Mouse (Mus musculus): ENCODE results near the gene Agap3. TPM values are rescaled to one million over a fixed set of nuclear protein-coding genes. Genes with fewer than 3 reads are reported as not detected.

The Agap3 gene
- polyA plus RNA-seq, 1 experiment: 402 TPM

GRCm38 (mm10) chr5:24413938-24414337 is 38.0 kb upstream of the Agap3 start:
- DNase-seq: no peak
- H3K27ac ChIP-seq (ENCODE audit: insufficient read depth, low read length): no peak overlapping the region
- no peak overlapping the region for H3K4me3 ChIP-seq (replicated peaks; ENCODE audit: insufficient read depth, low read depth, low read length)
- H3K27me3 ChIP-seq (ENCODE audit: control insufficient read depth, insufficient read depth, low read length): no peaks in the 10 kb centered on the region
- peaks cover 13% of the 10 kb centered on the region for H3K4me1 ChIP-seq (ENCODE audit: control insufficient read depth, insufficient read depth, low read length)
- 44% methylated on average over 13 of the region's 13 CpGs for WGBS
- no peak for TF ChIP-seq CTCF (IDR thresholded peaks at IDR 0.05; ENCODE audit: borderline replicate concordance, insufficient read depth, low read depth, low read length)
- no peak for TF ChIP-seq POLR2A (IDR thresholded peaks at IDR 0.05; ENCODE audit: borderline replicate concordance, insufficient read depth, low read length)

- no peak overlapping the region for H3K27ac ChIP-seq (ENCODE audit: insufficient read depth, low read length)
- 0 out of 2 replicates have a peak, but pooled peaks have one; percentile 6 for TF ChIP-seq POLR2A (IDR thresholded peaks at IDR 0.05; ENCODE audit: borderline replicate concordance, insufficient read depth, low read length)
- TF ChIP-seq CTCF (IDR thresholded peaks at IDR 0.05; ENCODE audit: borderline replicate concordance, insufficient read depth, low read depth, low read length): peak; percentile 70
- peak; percentile 78 for DNase-seq
Observed at GRCm38 (mm10) chr5:24416222-24416736, 35.7 kb upstream of the Agap3 start.

GRCm38 (mm10) chr5:24417587-24417986 is 34.4 kb upstream of the Agap3 start:
- WGBS: 84% methylated on average over 10 of the region's 10 CpGs
- Histone ChIP-seq H3K27ac (ENCODE audit: insufficient read depth, low read length) (no peak overlapping the region), H3K4me1 (ENCODE audit: control insufficient read depth, insufficient read depth, low read length) (peaks cover 13% of the 10 kb centered on the region), H3K27me3 (ENCODE audit: control insufficient read depth, insufficient read depth, low read length) (no peaks in the 10 kb centered on the region), H3K4me3 (replicated peaks; ENCODE audit: insufficient read depth, low read depth, low read length) (no peak overlapping the region)
- TF ChIP-seq CTCF (IDR thresholded peaks at IDR 0.05; ENCODE audit: borderline replicate concordance, insufficient read depth, low read depth, low read length) (no peak), POLR2A (IDR thresholded peaks at IDR 0.05; ENCODE audit: borderline replicate concordance, insufficient read depth, low read length) (no peak)
- no peak for DNase-seq

More at GRCm38 (mm10) chr5:24416222-24416736, 35.7 kb upstream of the Agap3 start:
- Histone ChIP-seq H3K4me3 (replicated peaks; ENCODE audit: insufficient read depth, low read depth, low read length) (peak overlapping the region; percentile 47), H3K27me3 (ENCODE audit: control insufficient read depth, insufficient read depth, low read length) (no peaks in the 10 kb centered on the region), H3K4me1 (ENCODE audit: control insufficient read depth, insufficient read depth, low read length) (peaks cover 13% of the 10 kb centered on the region)
- WGBS: 1% methylated on average over 21 of the region's 21 CpGs

- TF ChIP-seq POLR2A (IDR thresholded peaks at IDR 0.05; ENCODE audit: borderline replicate concordance, insufficient read depth, low read length): no peak
- DNase-seq: no peak
Observed at GRCm38 (mm10) chr5:24420381-24420780, 31.6 kb upstream of the Agap3 start.

GRCm38 (mm10) chr5:24423129-24424003 is 28.6 kb upstream of the Agap3 start, which contains the start of the genes Cdk5 and Slc4a2:
Gene Cdk5, minus strand, starts transcription at chr5:24423530.
Gene Slc4a2, plus strand, starts transcription at chr5:24423837.
- WGBS: under 1% methylated on average over 46 of the region's 46 CpGs
- peak within 1 kb of the TSS; percentile 90 for H3K27ac ChIP-seq (ENCODE audit: insufficient read depth, low read length)
- no peaks in the 10 kb centered on the region for H3K27me3 ChIP-seq (ENCODE audit: control insufficient read depth, insufficient read depth, low read length)
- peak; percentile 98 to 100 for DNase-seq
- no peaks in the 10 kb centered on the region; the same call in 1 of the 2 replicates for H3K4me1 ChIP-seq (ENCODE audit: control insufficient read depth, insufficient read depth, low read length)
- peak within 1 kb of the TSS; percentile 95 for H3K4me3 ChIP-seq (replicated peaks; ENCODE audit: insufficient read depth, low read depth, low read length)
- no peak for TF ChIP-seq CTCF (IDR thresholded peaks at IDR 0.05; ENCODE audit: borderline replicate concordance, insufficient read depth, low read depth, low read length)
- TF ChIP-seq POLR2A (IDR thresholded peaks at IDR 0.05; ENCODE audit: borderline replicate concordance, insufficient read depth, low read length): peak; percentile 51; the same call in 1 of the 2 replicates

More at GRCm38 (mm10) chr5:24420381-24420780, 31.6 kb upstream of the Agap3 start:
- Histone ChIP-seq H3K4me1 (ENCODE audit: control insufficient read depth, insufficient read depth, low read length) (peaks cover 13% of the 10 kb centered on the region), H3K27me3 (ENCODE audit: control insufficient read depth, insufficient read depth, low read length) (no peaks in the 10 kb centered on the region), H3K27ac (ENCODE audit: insufficient read depth, low read length) (no peak overlapping the region), H3K4me3 (replicated peaks; ENCODE audit: insufficient read depth, low read depth, low read length) (no peak overlapping the region)
- WGBS: 88% methylated on average over 9 of the region's 9 CpGs

GRCm38 (mm10) chr5:24424004-24424781 is 27.8 kb upstream of the Agap3 start:
- DNase-seq: no peak
- peak overlapping the region; percentile 95 for H3K4me3 ChIP-seq (replicated peaks; ENCODE audit: insufficient read depth, low read depth, low read length)
- no peak; the same call in 1 of the 2 replicates for TF ChIP-seq POLR2A (IDR thresholded peaks at IDR 0.05; ENCODE audit: borderline replicate concordance, insufficient read depth, low read length)
- TF ChIP-seq CTCF (IDR thresholded peaks at IDR 0.05; ENCODE audit: borderline replicate concordance, insufficient read depth, low read depth, low read length): no peak
- H3K27ac ChIP-seq (ENCODE audit: insufficient read depth, low read length): peak overlapping the region; percentile 90
- H3K27me3 ChIP-seq (ENCODE audit: control insufficient read depth, insufficient read depth, low read length): no peaks in the 10 kb centered on the region
- WGBS: 13% methylated on average over 21 of the region's 21 CpGs
- H3K4me1 ChIP-seq (ENCODE audit: control insufficient read depth, insufficient read depth, low read length): no peaks in the 10 kb centered on the region; the same call in 1 of the 2 replicates

- peak; percentile 74 to 79 for DNase-seq
- WGBS: 1% methylated on average over 56 of the region's 60 CpGs
- Histone ChIP-seq H3K4me1 (ENCODE audit: control insufficient read depth, insufficient read depth, low read length) (no peaks in the 10 kb centered on the region; the same call in 1 of the 2 replicates), H3K4me3 (replicated peaks; ENCODE audit: insufficient read depth, low read depth, low read length) (peak overlapping the region; percentile 95), H3K27ac (ENCODE audit: insufficient read depth, low read length) (peak overlapping the region; percentile 90; the same call in 1 of the 2 replicates), H3K27me3 (ENCODE audit: control insufficient read depth, insufficient read depth, low read length) (no peaks in the 10 kb centered on the region)
- TF ChIP-seq CTCF (IDR thresholded peaks at IDR 0.05; ENCODE audit: borderline replicate concordance, insufficient read depth, low read depth, low read length) (no peak), POLR2A (IDR thresholded peaks at IDR 0.05; ENCODE audit: borderline replicate concordance, insufficient read depth, low read length) (peak; percentile 33; the same call in 1 of the 2 replicates)
Observed at GRCm38 (mm10) chr5:24424861-24425411, 27.0 kb upstream of the Agap3 start.

Measured in cerebellum, adult 2 months (tissue).